Comparison of ENCODE assay signal across 12 mouse cellular contexts in genomic region chr9:121343122-121343876, GRCm38 (mm10). TPM values are rescaled to one million over a fixed set of nuclear protein-coding genes. Genes with fewer than 3 reads are reported as not detected.
DNase-seq lines count a peak whose midpoint lies in the region; ATAC-seq and TF ChIP-seq lines count a peak whose summit lies in the region.
"Had no signal": no experiment of that assay in that cellular context is flagged by ENCODE, and none has a peak within 500 bp of the region (broad histone marks: within the 10 kb centered on the region; RNA-seq: fewer than 3 reads in every experiment).

No protein-coding gene starts in this region.

- DNase-seq in heart, postnatal 36 days = no peak
- DNase-seq in liver, adult 2 months (ENCODE audit: extremely low read depth, low read depth, low spot score) = no peak
- no peak for DNase-seq in liver, embryonic 11.5 days (ENCODE audit: low spot score)
- peak; percentile 78 for DNase-seq in R1 (ENCODE audit: low read depth, low spot score)
- peak; percentile 67 for DNase-seq in heart, postnatal 4 days
- no peak for DNase-seq in retina, embryonic 14.5 days (ENCODE audit: low spot score)
- no peak for DNase-seq in thymus, postnatal 10 days (ENCODE audit: low spot score in 2 of 2)
- DNase-seq: right cerebral cortex, postnatal 14 days had no signal

- 63% methylated on average over 14 of the region's 14 CpGs for WGBS in heart, embryonic 12.5 days
- WGBS in liver, adult 2 months = 59% methylated on average over 14 of the region's 14 CpGs
- 73% methylated on average over 14 of the region's 14 CpGs for WGBS in liver, embryonic 11.5 days

- H3K27me3 ChIP-seq in heart, embryonic 12.5 days (replicated peaks) = no peaks in the 10 kb centered on the region
- H3K27me3 ChIP-seq in liver, adult 2 months (ENCODE audit: control insufficient read depth, insufficient read depth, low read length) = no peaks in the 10 kb centered on the region
- H3K27me3 ChIP-seq in liver, embryonic 11.5 days (replicated peaks; ENCODE audit: control insufficient read depth, insufficient read depth, low read length) = no peaks in the 10 kb centered on the region
- H3K27me3 ChIP-seq: limb, embryonic 12.5 days had no signal

- no peak overlapping the region; the same call in 1 of the 2 replicates for H3K9ac ChIP-seq in heart, embryonic 12.5 days
- H3K9ac ChIP-seq in liver, adult 2 months (ENCODE audit: low read depth, low read length) = peak overlapping the region; percentile 19; the same call in 1 of the 2 replicates
- H3K9ac ChIP-seq in liver, embryonic 11.5 days (ENCODE audit: low read depth, low read length) = no peak overlapping the region
- H3K9ac ChIP-seq: limb, embryonic 12.5 days had no signal

- no peaks in the 10 kb centered on the region for H3K9me3 ChIP-seq in heart, embryonic 12.5 days (replicated peaks)
- H3K9me3 ChIP-seq in liver, embryonic 11.5 days (ENCODE audit: control insufficient read depth, low read length) = no peaks in the 10 kb centered on the region
- H3K9me3 ChIP-seq: limb, embryonic 12.5 days had no signal

- intact Hi-C loops in heart, postnatal 36 days (cut with DNase I) = no loop called here

- peaks cover 70% of the 10 kb centered on the region for H3K4me1 ChIP-seq in heart, embryonic 12.5 days (replicated peaks)
- peaks cover 17% of the 10 kb centered on the region for H3K4me1 ChIP-seq in liver, adult 2 months (ENCODE audit: control insufficient read depth, insufficient read depth, low read length)
- H3K4me1 ChIP-seq in liver, embryonic 11.5 days (replicated peaks; ENCODE audit: control insufficient read depth, insufficient read depth, low read length) = peaks cover 4% of the 10 kb centered on the region; the same call in 1 of the 2 replicates

- H3K36me3 ChIP-seq in heart, embryonic 12.5 days = 0 out of 2 replicates have a peak, but pooled peaks cover 4% of the 10 kb centered on the region
- no peaks in the 10 kb centered on the region for H3K36me3 ChIP-seq in liver, adult 2 months (ENCODE audit: control insufficient read depth, insufficient read depth, low read length)
- H3K36me3 ChIP-seq in liver, embryonic 11.5 days (ENCODE audit: control insufficient read depth, insufficient read depth, low read length) = no peaks in the 10 kb centered on the region
- H3K36me3 ChIP-seq: limb, embryonic 12.5 days had no signal

- ATAC-seq in heart, embryonic 12.5 days (ENCODE audit: insufficient number of reproducible peaks, low FRiP score) = no peak
- no peak for ATAC-seq in liver, embryonic 11.5 days (replicated peaks; ENCODE audit: low FRiP score)
- ATAC-seq: activated CD4-positive, CD25-positive, alpha-beta regulatory T cell, adult 4 months had no signal

- TF ChIP-seq POLR2A in liver, adult 2 months (IDR thresholded peaks at IDR 0.05; ENCODE audit: extremely low read depth, insufficient read depth, low read length) = no peak

- peak overlapping the region; percentile 48; the same call in 1 of the 2 replicates for H3K27ac ChIP-seq in heart, embryonic 12.5 days (ENCODE audit: poor library complexity, severe bottlenecking)
- peak overlapping the region; percentile 55 for H3K27ac ChIP-seq in liver, adult 2 months (replicated peaks; ENCODE audit: insufficient read depth, low read depth, low read length)
- no peak overlapping the region for H3K27ac ChIP-seq in liver, embryonic 11.5 days (ENCODE audit: low read depth, low read length)
- H3K27ac ChIP-seq: limb, embryonic 12.5 days; macrophage had no signal

- no peak overlapping the region for H3K4me2 ChIP-seq in heart, embryonic 12.5 days
- no peak overlapping the region for H3K4me2 ChIP-seq in liver, embryonic 11.5 days
- H3K4me2 ChIP-seq: limb, embryonic 12.5 days had no signal

- no peak overlapping the region for H3K4me3 ChIP-seq in heart, embryonic 12.5 days
- no peak overlapping the region for H3K4me3 ChIP-seq in liver, adult 2 months (ENCODE audit: insufficient read depth, low read depth, low read length)
- H3K4me3 ChIP-seq in liver, embryonic 11.5 days (ENCODE audit: low read depth, low read length) = no peak overlapping the region
- H3K4me3 ChIP-seq: limb, embryonic 12.5 days had no signal

- peaks cover 28% of the 10 kb centered on the region for H3K79me2 ChIP-seq in liver, adult 2 months (ENCODE audit: control insufficient read depth, insufficient read depth, low read length)

- TF ChIP-seq CTCF in liver, adult 2 months (IDR thresholded peaks at IDR 0.05; ENCODE audit: low read depth, low read length) = peak; percentile 78

RNA-seq across cellular contexts. Expression of gene Trak1, which starts 46.0 kb away (rescaled TPM):
- 37.3 and 42.0 TPM in 2 replicates for polyA plus RNA-seq in heart, embryonic 12.5 days (2016; fragmentation: Nextera tagmentation; extraction: Ambion mirVana)
- total RNA-seq in heart, postnatal 36 days (2021) = 100 to 1,000 TPM; 305 to 315 TPM
- total RNA-seq in liver, adult 2 months (2014; rRNA removed) = 50.3 and 56.6 TPM in 2 replicates
- polyA plus RNA-seq in liver, adult 2 months (2012; rRNA removed) = 58.8 and 61.2 TPM in 2 replicates
- polyA plus RNA-seq in liver, embryonic 11.5 days (2014; fragmentation: Nextera tagmentation; extraction: Ambion mirVana) = 11.2 and 13.1 TPM in 2 replicates
- 100 to 1,000 TPM; 288 to 301 TPM for total RNA-seq in heart, postnatal 4 days (2021)

Comparison
In these comparisons a context has a peak if more than half of its experiments do, and no peak if none do; other contexts are left out.
1. DNase-seq: peak in R1 (single experiment) and heart, postnatal 4 days (single experiment); none in heart, postnatal 36 days (0 of 2), liver, adult 2 months (single experiment), liver, embryonic 11.5 days (single experiment), retina, embryonic 14.5 days (single experiment) and thymus, postnatal 10 days (0 of 2).